Mouse (Mus musculus): ENCODE measurements around the gene Ugt1a8.

DNA sequence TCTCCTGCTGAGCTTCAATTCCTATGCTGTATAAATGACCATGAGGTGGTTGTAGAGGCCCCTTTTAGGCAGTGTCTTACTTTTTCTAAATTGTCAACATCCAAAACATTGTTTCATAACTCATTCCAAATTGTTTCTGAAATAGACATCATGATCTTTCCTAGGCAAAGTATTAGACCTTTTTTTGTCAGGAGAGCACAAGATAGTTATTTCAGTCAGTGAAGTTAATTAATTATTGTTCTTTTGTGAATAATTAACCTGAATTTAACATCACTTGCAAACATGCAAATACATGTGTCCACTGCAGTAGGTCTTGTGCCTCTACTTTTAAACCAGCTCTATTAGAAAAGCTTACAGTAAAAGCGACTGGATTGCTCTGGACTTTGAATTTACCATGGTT is 32.5 kb upstream of the Ugt1a8 start, which contains the start of gene Ugt1a10:
- no peak for TF ChIP-seq GATA1 (IDR thresholded peaks at IDR 0.05; ENCODE audit: low read length)
- TF ChIP-seq TAL1 (IDR thresholded peaks at IDR 0.05; ENCODE audit: low read length), result no peak
